Mouse (Mus musculus): ENCODE data around the gene Ccnb2. TPM values are rescaled to one million over a fixed set of nuclear protein-coding genes. Genes with fewer than 3 reads are reported as not detected.
"Not testable (repeated sequence)": the region's sequence is repeated elsewhere in the genome, so short reads cannot be mapped to it uniquely, and the experiment has no call there.

Gene Ccnb2
- total RNA-seq (2014; rRNA removed) (0.37 and 2.0 TPM in 2 replicates), polyA plus RNA-seq (2012; rRNA removed) (0.17 and 0.29 TPM in 2 replicates)

GRCm38 (mm10) chr9:70421257-70422056 is at the start of gene Ccnb2:
Gene Ccnb2 (minus strand): TSS chr9:70421547.
- Histone ChIP-seq H3K9ac (ENCODE audit: low read depth, low read length) (0 out of 2 replicates have a peak within 1 kb of the TSS, but pooled peaks have one; percentile 49), H3K4me3 (ENCODE audit: insufficient read depth, low read depth, low read length) (peak within 1 kb of the TSS; percentile 60; the same call in 1 of the 2 replicates), H3K27me3 (ENCODE audit: control insufficient read depth, insufficient read depth, low read length) (no peaks in the 10 kb centered on the region), H3K79me2 (ENCODE audit: control insufficient read depth, insufficient read depth, low read length) (no peaks in the 10 kb centered on the region), H3K36me3 (ENCODE audit: control insufficient read depth, insufficient read depth, low read length) (peaks cover 18% of the 10 kb centered on the region), H3K27ac (replicated peaks; ENCODE audit: insufficient read depth, low read depth, low read length) (no peak within 1 kb of the TSS), H3K4me1 (ENCODE audit: control insufficient read depth, insufficient read depth, low read length) (peaks cover 8% of the 10 kb centered on the region)
- 4% methylated on average over 45 of the region's 45 CpGs for WGBS
- peak; percentile 61 for DNase-seq (ENCODE audit: extremely low read depth, low read depth, low spot score)
- no peak for TF ChIP-seq CTCF (IDR thresholded peaks at IDR 0.05; ENCODE audit: low read depth, low read length)
- no peak for TF ChIP-seq POLR2A (IDR thresholded peaks at IDR 0.05; ENCODE audit: extremely low read depth, insufficient read depth, low read length)

- H3K79me2 ChIP-seq (ENCODE audit: control insufficient read depth, insufficient read depth, low read length); H3K27ac ChIP-seq (replicated peaks; ENCODE audit: insufficient read depth, low read depth, low read length); H3K4me1 ChIP-seq (ENCODE audit: control insufficient read depth, insufficient read depth, low read length); H3K4me3 ChIP-seq (ENCODE audit: insufficient read depth, low read depth, low read length); DNase-seq (ENCODE audit: extremely low read depth, low read depth, low spot score); H3K27me3 ChIP-seq (ENCODE audit: control insufficient read depth, insufficient read depth, low read length); H3K9ac ChIP-seq (ENCODE audit: low read depth, low read length): not testable (repeated sequence)
- WGBS = 96% methylated on average over 13 of the region's 13 CpGs
- peaks cover 24% of the 10 kb centered on the region for H3K36me3 ChIP-seq (ENCODE audit: control insufficient read depth, insufficient read depth, low read length)
Measured at GRCm38 (mm10) chr9:70463091-70463490, 41.7 kb upstream of the Ccnb2 start.

GRCm38 (mm10) chr9:70452371-70452770 is 31.0 kb upstream of the Ccnb2 start:
- WGBS = 93% methylated on average over 2 of the region's 2 CpGs

GRCm38 (mm10) chr9:70449072-70449471 is 27.7 kb upstream of the Ccnb2 start:
- peaks cover 3% of the 10 kb centered on the region; the same call in 1 of the 2 replicates for H3K4me1 ChIP-seq (ENCODE audit: control insufficient read depth, insufficient read depth, low read length)
- H3K79me2 ChIP-seq (ENCODE audit: control insufficient read depth, insufficient read depth, low read length) = no peaks in the 10 kb centered on the region
- H3K4me3 ChIP-seq (ENCODE audit: insufficient read depth, low read depth, low read length) = no peak overlapping the region
- peaks cover 43% of the 10 kb centered on the region for H3K36me3 ChIP-seq (ENCODE audit: control insufficient read depth, insufficient read depth, low read length)
- H3K9ac ChIP-seq (ENCODE audit: low read depth, low read length) = no peak overlapping the region
- TF ChIP-seq POLR2A (IDR thresholded peaks at IDR 0.05; ENCODE audit: extremely low read depth, insufficient read depth, low read length) (no peak), CTCF (IDR thresholded peaks at IDR 0.05; ENCODE audit: low read depth, low read length) (no peak)
- H3K27ac ChIP-seq (replicated peaks; ENCODE audit: insufficient read depth, low read depth, low read length) = no peak overlapping the region
- DNase-seq (ENCODE audit: extremely low read depth, low read depth, low spot score) = no peak
- H3K27me3 ChIP-seq (ENCODE audit: control insufficient read depth, insufficient read depth, low read length) = no peaks in the 10 kb centered on the region
- WGBS = 95% methylated on average over 5 of the region's 5 CpGs

More at GRCm38 (mm10) chr9:70452371-70452770, 31.0 kb upstream of the Ccnb2 start:
- H3K79me2 ChIP-seq (ENCODE audit: control insufficient read depth, insufficient read depth, low read length) = no peaks in the 10 kb centered on the region; the same call in 1 of the 2 replicates
- DNase-seq (ENCODE audit: extremely low read depth, low read depth, low spot score) = no peak
- no peak overlapping the region for H3K27ac ChIP-seq (replicated peaks; ENCODE audit: insufficient read depth, low read depth, low read length)
- peaks cover 57% of the 10 kb centered on the region for H3K36me3 ChIP-seq (ENCODE audit: control insufficient read depth, insufficient read depth, low read length)
- no peak overlapping the region for H3K9ac ChIP-seq (ENCODE audit: low read depth, low read length)
- no peaks in the 10 kb centered on the region for H3K4me1 ChIP-seq (ENCODE audit: control insufficient read depth, insufficient read depth, low read length)
- no peak overlapping the region for H3K4me3 ChIP-seq (ENCODE audit: insufficient read depth, low read depth, low read length)
- H3K27me3 ChIP-seq (ENCODE audit: control insufficient read depth, insufficient read depth, low read length) = no peaks in the 10 kb centered on the region
- TF ChIP-seq CTCF (IDR thresholded peaks at IDR 0.05; ENCODE audit: low read depth, low read length) (no peak), POLR2A (IDR thresholded peaks at IDR 0.05; ENCODE audit: extremely low read depth, insufficient read depth, low read length) (no peak)

GRCm38 (mm10) chr9:70439959-70440358 is 18.6 kb upstream of the Ccnb2 start:
- H3K4me1 ChIP-seq (ENCODE audit: control insufficient read depth, insufficient read depth, low read length) = no peaks in the 10 kb centered on the region; the same call in 1 of the 2 replicates
- H3K27me3 ChIP-seq (ENCODE audit: control insufficient read depth, insufficient read depth, low read length) = no peaks in the 10 kb centered on the region
- TF ChIP-seq POLR2A (IDR thresholded peaks at IDR 0.05; ENCODE audit: extremely low read depth, insufficient read depth, low read length) (no peak), CTCF (IDR thresholded peaks at IDR 0.05; ENCODE audit: low read depth, low read length) (no peak)
- H3K36me3 ChIP-seq (ENCODE audit: control insufficient read depth, insufficient read depth, low read length) = peaks cover 59% of the 10 kb centered on the region
- H3K9ac ChIP-seq (ENCODE audit: low read depth, low read length) = no peak overlapping the region
- no peak overlapping the region for H3K27ac ChIP-seq (replicated peaks; ENCODE audit: insufficient read depth, low read depth, low read length)
- peak; percentile 30 for DNase-seq (ENCODE audit: extremely low read depth, low read depth, low spot score)
- WGBS = 79% methylated on average over 4 of the region's 4 CpGs
- no peaks in the 10 kb centered on the region for H3K79me2 ChIP-seq (ENCODE audit: control insufficient read depth, insufficient read depth, low read length)
- H3K4me3 ChIP-seq (ENCODE audit: insufficient read depth, low read depth, low read length) = no peak overlapping the region

GRCm38 (mm10) chr9:70422661-70423060 is 1.3 kb upstream of the Ccnb2 start:
- peaks cover 29% of the 10 kb centered on the region for H3K36me3 ChIP-seq (ENCODE audit: control insufficient read depth, insufficient read depth, low read length)
- H3K79me2 ChIP-seq (ENCODE audit: control insufficient read depth, insufficient read depth, low read length) = no peaks in the 10 kb centered on the region
- WGBS = 49% methylated on average over 2 of the region's 2 CpGs
- TF ChIP-seq POLR2A (IDR thresholded peaks at IDR 0.05; ENCODE audit: extremely low read depth, insufficient read depth, low read length) (no peak), CTCF (IDR thresholded peaks at IDR 0.05; ENCODE audit: low read depth, low read length) (no peak)
- peaks cover 8% of the 10 kb centered on the region for H3K4me1 ChIP-seq (ENCODE audit: control insufficient read depth, insufficient read depth, low read length)
- no peak overlapping the region for H3K27ac ChIP-seq (replicated peaks; ENCODE audit: insufficient read depth, low read depth, low read length)
- no peak overlapping the region for H3K9ac ChIP-seq (ENCODE audit: low read depth, low read length)
- H3K4me3 ChIP-seq (ENCODE audit: insufficient read depth, low read depth, low read length) = no peak overlapping the region
- DNase-seq (ENCODE audit: extremely low read depth, low read depth, low spot score) = peak; percentile 69
- no peaks in the 10 kb centered on the region for H3K27me3 ChIP-seq (ENCODE audit: control insufficient read depth, insufficient read depth, low read length)
